Mouse (Mus musculus): ENCODE data around the gene Mybpc2.

The Mybpc2 gene

DNA sequence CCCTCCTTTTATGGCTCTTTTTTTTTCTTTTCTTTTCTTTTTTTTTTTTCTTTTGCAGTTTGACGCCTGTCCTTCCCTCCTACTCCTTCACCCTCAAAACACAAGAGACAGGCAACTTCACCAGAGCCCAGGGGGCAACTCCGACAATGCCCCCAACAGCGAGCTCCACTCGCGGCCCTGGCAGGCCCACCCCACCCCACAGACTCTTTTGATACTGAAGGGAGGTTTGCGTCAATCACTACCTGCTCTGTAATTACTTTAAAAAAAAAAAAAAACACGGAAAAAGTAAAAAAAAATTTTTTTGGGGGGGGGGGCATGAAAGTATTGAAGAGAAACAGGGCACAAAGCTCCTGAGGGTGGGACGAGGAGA is 61.4 kb downstream of the Mybpc2 start:
- DNase-seq (ENCODE audit: low spot score): no peak

DNA sequence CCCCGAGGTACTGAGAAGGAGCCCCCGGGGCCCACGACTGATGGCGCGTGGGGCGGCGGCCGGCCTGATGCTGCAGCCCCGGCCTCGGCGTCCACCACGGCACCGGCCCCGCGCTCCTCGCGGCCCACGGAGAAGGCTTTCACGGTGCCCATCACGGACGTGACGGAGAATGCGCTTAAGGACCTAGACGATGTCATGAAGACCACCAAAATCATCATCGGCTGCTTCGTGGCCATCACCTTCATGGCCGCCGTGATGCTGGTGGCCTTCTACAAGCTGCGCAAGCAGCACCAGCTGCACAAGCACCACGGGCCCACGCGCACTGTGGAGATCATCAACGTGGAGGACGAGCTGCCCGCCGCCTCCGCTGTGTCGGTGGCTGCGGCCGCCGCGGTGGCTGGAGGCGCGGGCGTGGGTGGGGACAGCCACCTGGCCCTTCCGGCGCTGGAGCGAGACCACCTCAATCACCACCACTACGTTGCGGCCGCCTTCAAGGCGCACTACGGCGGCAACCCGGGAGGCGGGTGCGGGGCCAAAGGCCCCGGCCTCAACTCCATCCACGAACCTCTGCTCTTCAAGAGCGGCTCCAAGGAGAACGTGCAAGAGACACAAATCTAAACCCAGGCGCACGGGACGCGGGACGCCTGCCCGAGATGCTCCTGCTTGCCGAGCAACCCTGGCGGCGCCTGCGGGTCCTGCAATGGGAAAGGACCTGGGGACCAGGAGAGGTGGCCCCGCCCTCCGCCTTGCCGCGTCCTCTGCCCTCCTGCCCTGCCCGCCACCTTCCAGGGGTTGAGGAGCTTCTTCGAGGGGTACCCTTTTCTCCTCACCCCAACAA is 62.0 kb downstream of the Mybpc2 start:
- no peak for DNase-seq (ENCODE audit: low spot score)

DNA sequence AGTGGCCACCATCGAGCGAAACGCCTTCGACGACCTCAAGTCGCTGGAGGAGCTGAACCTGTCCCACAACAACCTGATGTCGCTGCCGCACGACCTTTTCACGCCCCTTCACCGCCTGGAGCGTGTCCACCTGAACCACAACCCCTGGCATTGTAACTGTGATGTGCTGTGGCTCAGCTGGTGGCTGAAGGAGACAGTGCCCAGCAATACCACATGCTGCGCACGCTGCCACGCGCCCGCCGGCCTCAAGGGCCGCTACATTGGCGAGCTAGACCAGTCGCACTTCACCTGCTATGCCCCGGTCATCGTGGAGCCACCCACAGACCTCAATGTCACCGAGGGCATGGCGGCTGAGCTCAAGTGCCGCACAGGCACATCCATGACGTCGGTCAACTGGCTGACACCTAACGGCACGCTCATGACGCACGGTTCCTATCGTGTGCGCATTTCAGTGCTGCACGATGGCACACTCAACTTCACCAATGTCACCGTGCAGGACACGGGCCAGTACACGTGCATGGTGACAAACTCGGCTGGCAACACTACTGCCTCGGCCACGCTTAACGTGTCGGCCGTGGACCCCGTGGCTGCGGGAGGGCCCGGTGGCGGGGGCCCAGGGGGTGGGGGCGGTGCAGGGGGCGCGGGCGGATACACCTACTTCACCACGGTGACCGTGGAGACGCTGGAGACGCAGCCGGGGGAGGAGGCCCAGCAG is 62.8 kb downstream of the Mybpc2 start:
- no peak for DNase-seq (ENCODE audit: low spot score)

DNA sequence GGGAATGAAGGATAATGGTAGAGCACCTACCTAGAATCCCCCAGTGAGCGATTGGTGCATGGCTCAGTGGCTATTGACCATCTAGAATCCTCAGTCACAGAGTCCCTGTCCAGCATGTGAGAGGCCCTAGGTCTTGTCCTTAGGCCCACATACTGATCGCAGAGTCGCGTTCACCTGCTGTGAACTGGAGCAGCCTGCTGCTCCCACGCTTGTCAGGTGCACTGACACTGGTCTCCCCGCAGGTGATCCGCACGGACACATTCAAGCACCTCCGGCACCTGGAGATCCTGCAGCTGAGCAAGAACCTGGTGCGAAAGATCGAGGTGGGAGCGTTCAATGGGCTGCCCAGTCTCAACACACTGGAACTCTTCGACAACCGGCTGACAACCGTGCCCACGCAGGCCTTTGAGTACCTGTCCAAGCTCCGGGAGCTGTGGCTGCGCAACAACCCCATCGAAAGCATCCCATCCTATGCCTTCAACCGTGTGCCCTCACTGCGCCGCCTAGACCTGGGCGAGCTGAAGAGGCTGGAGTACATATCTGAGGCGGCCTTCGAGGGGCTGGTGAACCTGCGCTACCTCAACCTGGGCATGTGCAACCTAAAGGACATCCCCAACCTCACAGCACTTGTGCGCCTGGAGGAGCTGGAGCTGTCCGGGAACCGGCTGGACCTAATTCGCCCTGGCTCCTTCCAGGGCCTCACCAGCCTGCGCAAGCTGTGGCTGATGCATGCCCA is 63.5 kb downstream of the Mybpc2 start:
- no peak for DNase-seq (ENCODE audit: low spot score)

DNA sequence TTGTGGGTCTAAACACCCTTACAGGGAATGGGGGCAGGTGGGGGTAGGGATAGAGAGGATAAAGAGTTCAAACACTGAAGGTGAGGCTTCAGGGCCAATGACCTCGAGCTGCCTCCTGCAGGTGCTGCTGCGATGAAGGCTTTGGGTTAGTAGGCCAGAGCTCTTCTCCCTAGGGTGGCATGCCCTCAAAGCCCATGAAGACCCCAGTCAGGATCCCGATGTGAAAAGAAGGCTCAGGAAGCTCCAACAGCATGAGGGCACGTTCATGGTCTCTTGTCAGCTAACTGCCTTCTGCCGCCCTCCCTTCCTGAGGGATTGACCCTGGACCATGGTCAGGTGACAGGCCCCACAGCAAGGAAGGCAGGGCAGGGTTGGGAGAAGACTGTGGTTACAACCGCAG is 64.4 kb downstream of the Mybpc2 start:
- no peak for DNase-seq (ENCODE audit: low spot score)

DNA sequence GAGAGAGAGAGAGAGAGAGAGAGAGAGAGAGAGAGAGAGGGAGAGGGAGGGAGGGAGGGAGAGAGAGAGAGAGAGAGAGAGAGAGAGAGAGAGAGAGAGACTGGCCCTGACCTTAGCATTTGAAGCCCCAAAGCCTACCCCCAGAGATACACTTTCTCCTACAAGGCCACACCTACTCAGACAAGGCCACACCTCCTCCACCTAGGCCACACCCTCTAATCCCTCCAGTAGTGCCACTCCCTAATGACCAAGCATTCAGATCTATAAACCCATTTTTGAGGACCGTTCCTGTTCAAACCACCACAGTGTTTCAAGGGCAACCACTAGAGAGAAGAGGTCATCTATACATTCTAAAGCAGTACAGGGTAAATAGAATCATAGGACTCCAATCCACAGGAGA is 68.2 kb downstream of the Mybpc2 start:
- no peak for DNase-seq (ENCODE audit: low spot score)

DNA sequence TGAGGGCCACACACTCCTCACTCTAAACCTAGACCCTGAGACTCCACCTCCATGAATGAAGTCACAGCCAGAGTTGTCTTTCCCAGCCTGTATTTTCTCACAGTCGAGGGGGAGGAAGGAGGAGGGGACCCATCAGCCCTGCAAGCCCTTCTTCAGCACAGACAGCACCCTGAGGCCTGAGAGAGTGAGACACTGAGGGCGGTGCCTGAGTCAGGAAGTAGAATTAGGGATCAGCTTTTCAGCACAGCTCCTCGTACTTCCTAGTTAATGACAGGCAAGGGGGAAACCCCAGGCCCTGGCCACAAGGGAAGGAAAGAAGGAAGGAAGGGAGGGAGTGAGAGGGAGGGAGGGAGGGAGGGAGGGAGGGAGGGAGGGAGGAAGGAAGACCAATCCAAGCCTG is 71.2 kb downstream of the Mybpc2 start:
- no peak for DNase-seq (ENCODE audit: low spot score)

Measured in lung, postnatal 25 days (tissue).